Mouse (Mus musculus) heart, adult 8-10 months (tissue): ENCODE measurements around the gene Necap1. TPM values are rescaled to one million over a fixed set of nuclear protein-coding genes. Genes with fewer than 3 reads are reported as not detected.

Source experiments
- DNase-seq: peaks from one replicate; pipeline ENCODE4 v3.0.0; 2022; ENCODE audit warnings: low spot score
- total RNA-seq, 4 experiments: library from RNA; stranded (reverse); gene quantifications; 2 replicates each; pipeline ENCODE4 v1.2.4; 2022

Gene Necap1
- 10 to 100 TPM; 17.1 to 22.1 (median 20.1) TPM for total RNA-seq

GRCm38 (mm10) chr6:122873871-122874719 is at the start of gene Necap1:
Gene Necap1 (plus strand): TSS chr6:122874474.
- peak; percentile 98 for DNase-seq

- DNase-seq: no peak
Observed at GRCm38 (mm10) chr6:122825166-122825565, 49.1 kb upstream of the Necap1 start.

DNA sequence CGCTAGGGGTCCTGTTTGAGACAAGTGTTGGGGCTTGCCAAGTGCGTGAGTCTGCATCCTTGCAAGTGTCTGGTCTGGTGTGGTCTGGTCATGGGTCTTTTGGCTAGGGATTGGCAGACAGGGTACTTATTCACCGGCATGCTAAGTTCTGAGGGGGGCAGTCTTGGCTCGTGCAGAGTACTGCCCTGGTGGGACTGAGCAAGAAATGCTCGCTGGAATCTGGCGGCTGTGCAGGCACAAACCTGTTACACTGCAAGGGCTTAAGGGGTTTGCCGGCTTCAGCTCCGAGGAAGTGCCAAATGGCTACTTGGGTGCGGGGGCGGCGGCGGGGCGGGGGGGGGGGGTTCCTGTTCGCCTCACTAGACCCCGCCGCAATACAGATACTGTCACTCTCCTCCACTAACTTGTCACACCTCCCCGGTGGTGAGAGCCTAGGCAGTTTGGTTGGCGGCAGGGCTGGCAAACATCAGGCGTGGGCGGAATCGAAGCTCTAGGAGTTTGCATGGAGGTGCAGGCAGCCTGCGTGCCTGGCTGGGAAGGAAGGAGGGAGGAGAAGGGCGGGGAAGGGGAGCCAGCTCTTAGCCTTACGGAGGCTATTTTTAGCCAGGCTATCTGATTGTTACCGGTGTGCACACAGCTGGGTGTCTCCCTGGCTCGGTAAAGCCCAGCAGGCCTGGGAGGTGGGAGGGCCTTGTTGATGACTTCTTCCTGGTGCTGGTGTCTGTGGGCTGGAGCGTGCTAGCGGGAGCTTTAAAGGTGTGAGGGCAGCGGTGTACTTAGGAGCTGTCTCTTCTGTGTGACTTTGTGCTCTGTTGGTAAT is 48.1 kb upstream of the Necap1 start:
- DNase-seq: peak; percentile 76

DNA sequence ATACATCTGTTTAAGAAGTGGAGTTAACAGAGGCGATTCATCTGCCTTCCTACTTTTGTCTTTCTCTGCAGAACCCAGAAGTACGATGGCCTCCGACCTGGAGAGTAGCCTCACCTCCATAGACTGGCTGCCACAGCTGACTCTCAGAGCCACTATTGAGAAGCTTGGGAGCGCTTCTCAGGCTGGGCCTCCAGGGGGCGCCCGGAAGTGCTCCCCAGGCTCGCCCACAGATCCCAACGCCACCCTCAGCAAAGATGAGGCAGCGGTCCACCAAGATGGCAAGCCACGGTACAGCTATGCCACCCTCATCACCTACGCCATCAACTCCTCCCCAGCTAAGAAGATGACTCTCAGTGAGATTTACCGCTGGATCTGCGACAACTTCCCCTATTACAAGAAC is 46.2 kb upstream of the Necap1 start:
- DNase-seq: no peak

GRCm38 (mm10) chr6:122832880-122833279 is 41.4 kb upstream of the Necap1 start:
- DNase-seq: no peak

DNA sequence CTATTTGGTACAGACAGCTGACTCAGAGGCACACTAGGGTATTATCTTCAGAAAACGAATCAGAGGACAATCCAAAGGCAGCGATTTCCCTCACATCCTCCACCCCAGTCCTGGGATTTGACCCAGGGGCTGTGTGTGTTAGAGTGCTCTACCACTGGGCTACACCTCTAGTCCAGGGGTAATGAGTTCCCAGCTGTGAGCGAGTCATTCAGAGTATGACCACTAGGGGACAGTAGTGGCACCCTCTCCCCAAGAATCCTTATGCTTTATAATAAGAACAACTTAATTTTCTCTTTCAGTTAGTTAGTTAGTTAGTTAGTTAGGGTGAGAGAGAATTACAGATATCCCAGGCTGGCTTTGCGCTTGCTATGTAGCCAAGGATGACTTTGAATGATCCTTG is 39.9 kb upstream of the Necap1 start:
- no peak for DNase-seq

- DNase-seq: no peak
Observed at GRCm38 (mm10) chr6:122836974-122837373, 37.3 kb upstream of the Necap1 start.

- DNase-seq: no peak
Observed at GRCm38 (mm10) chr6:122837539-122837938, 36.7 kb upstream of the Necap1 start.

GRCm38 (mm10) chr6:122843759-122844158 is 30.5 kb upstream of the Necap1 start:
- DNase-seq: no peak

- peak; percentile 30 for DNase-seq
Observed at GRCm38 (mm10) chr6:122852696-122853095, 21.6 kb upstream of the Necap1 start.

DNA sequence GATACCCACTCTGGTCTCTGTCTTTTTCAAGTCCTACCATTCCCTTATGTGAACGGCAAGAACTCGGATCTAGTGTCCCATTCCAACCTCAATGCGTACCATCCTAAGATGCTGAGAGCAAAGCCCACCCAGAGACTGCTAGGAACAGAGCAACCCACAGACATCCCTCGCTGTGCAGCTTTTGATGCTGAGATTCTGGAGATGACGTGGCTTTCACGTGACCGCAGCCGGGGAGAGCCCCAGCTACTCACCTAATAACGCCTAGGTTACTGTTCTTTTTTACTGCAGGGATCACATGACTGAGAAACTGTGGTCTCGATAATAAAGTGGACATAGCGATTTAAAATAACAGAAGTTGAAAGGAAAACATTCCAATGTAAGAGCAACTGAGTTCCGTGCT is 19.7 kb upstream of the Necap1 start:
- no peak for DNase-seq

DNA sequence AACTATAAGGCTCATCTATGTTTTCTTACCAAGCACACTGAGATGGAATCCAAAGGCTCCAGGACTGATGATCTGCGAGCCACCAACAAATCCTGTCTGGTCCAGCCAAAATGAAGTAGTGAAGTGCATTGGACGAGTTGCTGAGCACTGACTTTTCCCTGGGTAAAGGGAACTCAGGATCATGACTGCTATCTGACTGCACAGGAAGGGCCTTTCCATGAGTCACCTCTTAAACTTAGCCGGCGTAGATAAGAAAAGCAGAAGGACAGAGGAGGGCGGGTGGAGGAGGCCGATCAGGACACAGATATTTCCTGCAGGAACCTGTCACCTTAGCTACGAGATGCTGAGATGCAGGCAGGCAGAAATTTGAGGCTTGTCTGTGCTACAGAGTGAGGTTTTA is 18.3 kb upstream of the Necap1 start, which contains the start of gene C3ar1:
C3ar1 (minus strand) TSS at position 207 of the 400 bp plus-strand sequence.
- peak; percentile 29 for DNase-seq

DNA sequence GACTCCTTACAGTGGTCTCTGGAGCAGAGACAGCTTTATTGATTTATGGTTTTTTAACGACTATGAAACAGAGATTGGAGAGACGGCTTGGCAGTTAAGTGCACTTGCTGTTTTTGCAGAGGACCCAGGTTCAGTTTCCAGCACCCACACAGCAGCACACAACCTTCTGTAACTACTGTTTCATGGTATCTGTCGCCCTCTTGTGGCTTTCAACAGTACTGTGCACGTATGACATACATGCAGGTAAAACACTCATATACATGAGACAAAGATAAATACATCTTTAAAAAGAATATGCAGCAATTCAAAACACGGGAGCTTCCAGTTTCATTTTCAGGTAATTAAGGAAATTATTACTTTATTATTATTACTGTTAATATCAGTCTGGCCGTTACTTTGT is 11.8 kb upstream of the Necap1 start:
- DNase-seq: no peak

DNA sequence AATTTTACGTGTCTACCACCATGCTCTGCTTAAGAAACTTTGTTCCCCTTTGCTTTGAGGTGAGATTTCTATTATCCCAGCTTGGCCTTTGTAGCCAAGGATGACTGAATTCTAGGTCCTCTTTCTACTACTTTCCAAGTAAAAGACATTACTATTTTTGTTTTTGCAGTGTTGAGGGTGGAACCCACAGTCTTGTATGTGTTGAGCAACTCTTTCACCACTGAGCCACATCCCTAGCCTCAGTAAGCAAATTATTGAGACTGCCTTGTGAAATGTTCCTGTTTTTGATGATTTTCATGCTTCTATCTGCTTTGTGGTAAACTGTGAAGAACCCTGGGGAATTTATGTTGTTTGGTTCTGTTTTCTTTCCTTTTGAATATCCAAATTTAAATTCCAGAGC is 11.4 kb upstream of the Necap1 start:
- peak; percentile 35 for DNase-seq

- DNase-seq: no peak
Observed at GRCm38 (mm10) chr6:122867914-122868313, 6.4 kb upstream of the Necap1 start.

DNA sequence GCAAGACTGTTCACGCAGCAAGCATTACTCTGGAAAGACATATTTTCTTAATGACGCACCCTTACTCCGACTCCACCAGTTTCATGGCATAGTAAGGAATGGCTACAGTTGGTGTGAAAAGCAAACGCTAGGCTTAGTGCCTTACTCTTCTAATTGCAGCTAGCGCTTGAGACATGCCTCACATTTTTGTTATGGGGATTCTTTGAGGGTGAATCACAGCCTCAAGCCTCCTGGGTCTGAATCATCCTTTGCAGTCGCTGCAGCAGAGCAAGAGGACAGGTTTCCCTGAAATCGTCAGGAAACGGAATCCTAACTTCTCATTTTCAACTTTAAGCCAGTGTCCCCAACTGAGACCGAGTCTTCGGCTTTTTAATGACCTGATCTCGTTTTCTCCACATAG is 4.4 kb upstream of the Necap1 start:
- no peak for DNase-seq

GRCm38 (mm10) chr6:122872800-122873199 is 1.5 kb upstream of the Necap1 start:
- DNase-seq: no peak

GRCm38 (mm10) chr6:122874720-122875389 is 581 bp downstream of the Necap1 start:
- DNase-seq: no peak

DNA sequence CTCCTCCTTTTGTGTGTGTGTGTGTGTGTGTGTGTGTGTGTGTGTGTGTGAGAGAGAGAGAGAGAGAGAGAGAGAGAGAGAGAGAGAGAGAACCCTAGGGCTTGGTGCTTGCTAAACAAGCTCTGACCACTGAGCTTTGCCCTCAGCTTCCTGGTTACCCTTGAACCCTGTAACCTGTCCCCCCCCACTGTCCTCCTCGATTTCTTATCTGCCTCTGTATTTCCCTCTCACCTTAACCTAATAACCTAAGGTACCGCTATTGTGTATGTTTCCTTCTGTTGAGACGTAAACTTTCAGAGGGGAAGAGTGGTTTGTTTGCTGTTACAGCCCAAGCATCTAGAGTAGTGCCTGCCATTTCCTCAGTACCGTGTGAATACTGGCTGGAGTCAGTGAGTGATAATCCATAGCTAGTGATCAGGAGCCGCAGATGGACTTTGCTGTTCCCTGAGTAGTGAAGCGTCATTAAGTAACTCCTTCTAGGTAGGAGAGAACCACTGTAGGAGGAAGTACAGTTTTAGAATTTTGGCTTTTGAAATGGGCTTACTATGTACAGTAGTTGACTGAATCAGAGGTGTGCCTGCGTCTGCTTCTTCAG is 5.0 kb downstream of the Necap1 start:
- DNase-seq: no peak

DNA sequence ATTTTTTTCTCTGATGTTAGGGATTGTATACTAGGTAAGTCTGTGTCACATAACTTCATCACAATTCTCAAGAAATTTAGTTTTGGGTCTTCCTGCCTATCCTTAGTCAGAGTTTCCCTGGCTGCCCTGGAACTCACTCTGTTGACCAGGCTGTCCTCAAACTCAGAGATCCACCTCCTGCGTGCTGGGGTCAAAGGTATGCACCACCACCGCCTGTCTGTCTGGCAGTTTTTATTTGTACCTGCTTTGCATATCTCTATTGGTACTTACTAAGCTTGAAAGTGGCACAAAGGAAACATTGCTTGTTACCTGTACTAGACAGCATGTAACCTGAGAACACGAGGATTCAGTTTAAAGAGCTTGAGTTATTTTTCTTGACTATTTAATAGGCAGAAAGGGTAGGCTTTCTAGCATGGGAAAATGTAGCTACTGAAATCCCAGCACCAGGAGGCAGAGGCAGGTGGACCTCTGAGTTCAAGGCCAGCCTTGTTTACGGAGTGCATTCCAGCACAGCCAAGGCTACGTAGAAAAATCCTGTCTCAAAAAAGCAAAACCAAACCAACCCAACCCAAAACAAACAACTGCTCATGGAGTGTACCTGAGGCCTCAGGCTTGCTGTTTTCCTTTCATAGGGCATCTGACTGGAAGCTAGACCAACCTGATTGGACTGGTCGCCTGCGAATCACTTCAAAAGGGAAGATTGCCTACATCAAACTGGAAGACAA is 5.7 kb downstream of the Necap1 start:
- DNase-seq: no peak

DNA sequence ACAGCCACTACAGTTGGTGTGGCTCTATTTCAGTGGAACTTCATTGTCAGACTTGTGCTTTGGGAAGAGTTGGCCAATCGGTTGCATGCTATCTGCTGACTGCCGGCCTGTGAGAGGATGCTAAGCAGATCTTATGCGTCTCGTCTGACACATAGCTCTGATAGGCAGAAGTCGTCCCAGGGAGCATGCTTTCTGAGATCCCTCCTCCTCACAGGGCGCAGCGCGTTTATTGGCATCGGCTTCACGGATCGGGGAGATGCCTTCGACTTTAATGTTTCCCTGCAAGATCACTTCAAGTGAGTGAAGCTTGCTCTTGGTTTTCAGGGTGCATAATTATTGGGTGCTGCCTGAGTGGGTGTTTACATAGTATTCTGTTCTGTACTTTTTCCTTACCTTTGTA is 7.0 kb downstream of the Necap1 start:
- no peak for DNase-seq
